Mouse (Mus musculus) kidney, adult 9 months (tissue): ENCODE data around the gene Gnai3.

Experiments used
- DNase-seq: peaks from one replicate; pipeline ENCODE4 v3.0.0; 2022

Gnai3 gene

GRCm38 (mm10) chr3:108145534-108146445 lies at the start of gene Gnai3:
TSS of gene Gnai3 (minus strand) at chr3:108146146.
- peak; percentile 94 for DNase-seq

- DNase-seq, result no peak
Measured at GRCm38 (mm10) chr3:108195287-108195686, 49.3 kb upstream of the Gnai3 start.

- no peak for DNase-seq
Measured at GRCm38 (mm10) chr3:108193686-108194085, 47.7 kb upstream of the Gnai3 start.

- DNase-seq, result no peak
Measured at GRCm38 (mm10) chr3:108189897-108190296, 44.0 kb upstream of the Gnai3 start.

GRCm38 (mm10) chr3:108188716-108189490 lies 43.0 kb upstream of the Gnai3 start:
- DNase-seq, result no peak

DNA sequence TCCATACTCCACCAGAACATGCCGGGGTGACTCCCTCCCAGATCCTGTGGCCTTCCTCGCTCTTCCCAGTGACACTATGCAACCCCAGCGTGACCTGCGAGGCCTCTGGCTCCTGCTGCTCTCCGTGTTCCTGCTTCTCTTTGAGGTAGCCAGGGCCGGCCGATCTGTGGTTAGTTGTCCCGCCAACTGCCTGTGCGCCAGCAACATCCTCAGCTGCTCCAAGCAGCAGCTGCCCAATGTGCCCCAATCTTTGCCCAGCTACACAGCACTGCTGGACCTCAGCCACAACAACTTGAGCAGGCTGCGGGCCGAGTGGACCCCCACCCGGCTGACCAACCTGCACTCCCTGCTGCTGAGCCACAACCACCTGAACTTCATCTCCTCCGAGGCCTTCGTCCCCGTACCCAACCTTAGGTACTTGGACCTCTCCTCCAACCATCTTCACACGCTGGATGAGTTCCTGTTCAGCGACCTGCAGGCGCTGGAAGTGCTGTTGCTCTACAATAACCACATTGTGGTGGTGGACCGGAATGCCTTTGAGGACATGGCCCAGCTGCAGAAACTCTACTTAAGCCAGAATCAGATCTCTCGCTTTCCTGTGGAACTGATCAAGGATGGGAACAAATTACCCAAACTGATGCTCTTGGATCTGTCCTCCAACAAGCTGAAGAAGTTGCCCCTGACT lies 41.3 kb upstream of the Gnai3 start:
- DNase-seq, result no peak

GRCm38 (mm10) chr3:108186098-108187047 lies 40.4 kb upstream of the Gnai3 start, which contains the start of gene Amigo1:
TSS of gene Amigo1 (plus strand) at chr3:108186335.
- DNase-seq, result peak; percentile 36

DNA sequence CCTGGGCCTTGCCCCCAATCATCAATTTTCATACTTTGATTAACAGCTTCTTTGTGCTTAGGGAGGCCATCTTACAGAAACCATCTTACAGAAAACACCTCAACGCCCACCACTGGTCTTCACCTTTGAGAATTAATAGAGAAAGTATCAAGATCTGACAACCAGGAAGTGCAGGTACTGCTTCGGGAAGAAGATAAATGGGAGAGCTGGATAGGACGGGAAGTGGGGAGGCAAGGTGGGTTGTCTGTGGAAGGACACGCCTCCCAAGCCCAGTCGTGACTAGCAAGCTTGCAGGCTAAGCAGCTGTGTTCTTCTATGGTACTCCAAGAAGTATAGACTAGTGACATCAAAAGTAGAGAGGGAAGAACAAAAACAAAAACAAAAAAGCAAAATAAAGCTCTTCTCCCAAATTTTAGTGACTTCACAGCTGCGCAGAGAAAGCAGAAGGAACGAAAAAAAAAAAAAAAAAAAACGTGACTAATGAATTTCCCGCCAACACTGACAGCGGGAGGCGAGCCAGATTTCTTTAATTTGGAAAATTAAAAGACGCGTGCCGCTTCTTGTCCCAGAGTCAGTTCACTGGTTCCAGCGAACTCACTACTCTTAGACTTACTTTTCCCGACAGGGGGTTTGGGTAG lies 39.6 kb upstream of the Gnai3 start:
- no peak for DNase-seq

DNA sequence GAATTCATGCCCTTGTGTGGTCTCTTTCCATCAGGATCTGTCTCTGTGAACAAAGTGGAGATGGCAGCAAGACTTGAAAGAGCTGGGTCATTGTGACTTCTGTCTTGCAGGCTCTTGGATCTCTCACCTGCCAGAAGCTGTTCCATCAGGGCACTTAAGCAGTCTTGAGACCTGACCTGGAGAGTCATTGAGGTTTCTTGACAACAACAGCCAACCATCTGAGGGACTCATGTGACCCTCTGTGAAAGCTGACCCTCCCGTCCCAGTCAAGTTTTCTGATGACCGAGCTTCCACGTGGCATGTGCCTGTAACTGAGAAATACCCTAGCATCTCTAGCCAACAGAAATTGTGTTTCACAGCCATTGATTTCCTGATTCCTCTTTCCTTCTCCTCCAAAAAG lies 38.8 kb upstream of the Gnai3 start:
- no peak for DNase-seq

- DNase-seq, result no peak
Measured at GRCm38 (mm10) chr3:108180514-108180913, 34.6 kb upstream of the Gnai3 start.

GRCm38 (mm10) chr3:108178756-108179715 lies 33.1 kb upstream of the Gnai3 start:
- DNase-seq, result no peak

- DNase-seq, result peak; percentile 41
Measured at GRCm38 (mm10) chr3:108174672-108175531, 29.0 kb upstream of the Gnai3 start.

DNA sequence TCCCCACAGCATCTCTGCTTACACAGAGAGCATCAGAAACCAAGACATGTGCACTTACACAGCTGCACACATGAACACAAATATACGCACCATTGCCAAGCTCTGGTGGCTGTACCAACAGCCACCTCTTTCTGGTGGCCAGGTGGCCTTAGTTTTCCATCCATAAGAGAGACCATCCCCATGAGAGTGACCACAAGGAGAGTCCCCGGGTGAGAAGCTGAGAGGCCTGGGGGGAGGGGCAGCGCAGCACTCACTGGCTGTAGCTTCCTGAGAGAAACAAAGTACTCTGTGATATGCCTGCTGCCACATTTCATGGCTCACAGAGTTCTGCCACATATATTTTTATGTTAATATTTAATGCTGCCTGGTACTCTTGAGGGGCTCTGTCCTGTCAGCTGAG lies 23.3 kb upstream of the Gnai3 start:
- DNase-seq, result no peak

GRCm38 (mm10) chr3:108167499-108167898 lies 21.6 kb upstream of the Gnai3 start:
- DNase-seq, result no peak

DNA sequence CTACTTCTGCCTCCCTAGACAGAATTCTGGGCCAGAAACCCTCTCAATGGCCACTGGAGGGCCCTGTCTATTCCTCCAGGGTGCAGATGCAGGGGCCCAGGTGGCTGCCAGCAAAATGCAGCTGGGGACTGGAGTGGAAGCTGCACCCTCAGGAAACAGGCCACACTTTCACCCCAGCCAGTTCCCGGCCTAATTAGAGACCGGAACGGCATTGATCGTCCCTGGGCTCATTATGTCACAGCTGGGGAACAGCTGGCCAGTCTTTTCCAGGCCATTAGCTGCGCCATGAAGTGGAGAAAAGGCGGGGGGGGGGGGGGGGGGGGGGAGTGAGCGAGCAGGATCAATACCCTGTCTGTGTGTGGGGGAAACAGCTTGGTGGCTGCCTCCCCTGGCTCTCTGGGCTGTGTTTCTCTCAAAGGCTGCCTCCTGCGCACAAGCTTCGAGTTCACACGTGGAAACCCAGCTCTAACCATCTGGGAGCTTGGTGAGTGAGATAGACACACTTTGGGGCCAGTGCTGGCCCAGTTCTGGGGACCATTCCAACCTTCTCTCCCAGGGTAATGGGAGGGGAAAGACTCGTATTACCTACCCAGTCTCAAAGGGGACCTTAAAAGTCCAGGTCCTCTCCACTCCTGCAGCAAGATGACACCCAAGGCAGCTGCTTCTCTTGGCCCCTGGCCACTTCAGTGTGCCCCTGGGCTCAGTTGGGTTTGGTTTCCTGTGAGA lies 20.7 kb upstream of the Gnai3 start:
- DNase-seq, result peak; percentile 42

- DNase-seq, result no peak
Measured at GRCm38 (mm10) chr3:108165532-108166315, 19.8 kb upstream of the Gnai3 start.

- DNase-seq, result peak; percentile 83
Measured at GRCm38 (mm10) chr3:108164807-108165206, 18.9 kb upstream of the Gnai3 start.

DNA sequence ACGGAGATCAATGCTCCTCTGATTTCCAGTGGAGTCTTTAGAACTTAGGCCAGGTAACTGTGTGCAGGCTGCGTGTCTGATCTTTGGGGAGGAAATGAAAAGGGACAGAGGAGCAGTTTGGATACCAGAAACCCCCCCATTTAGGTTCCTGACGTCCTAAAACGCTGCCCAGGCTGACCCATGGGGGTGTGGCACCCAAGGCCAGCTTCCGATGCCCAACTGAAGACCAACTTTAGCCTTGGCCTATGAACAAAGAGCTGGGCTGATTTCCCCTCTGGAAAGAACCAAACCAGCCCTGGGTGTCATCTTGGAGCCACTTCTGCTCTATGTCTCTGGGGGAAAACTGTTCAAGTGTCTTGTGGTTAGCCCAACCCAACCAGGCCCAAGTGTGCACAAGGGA lies 18.1 kb upstream of the Gnai3 start:
- no peak for DNase-seq
